Mouse (Mus musculus) intestine, embryonic 14.5 days (tissue): Measurements from ENCODE around the gene Fn1. TPM values are rescaled to one million over a fixed set of nuclear protein-coding genes. Genes with fewer than 3 reads are reported as not detected.

ENCODE experiments used
- ATAC-seq: fragments of 200-750 bp; cut with Nextera tagmentation; replicated peaks from 2 replicates; pipeline ENCODE4 v1.8.0; 2017; ENCODE audit warnings: low read depth, moderate number of reproducible peaks, moderate TSS enrichment, moderate library complexity; ENCODE audit not compliant: low FRiP score, low TSS enrichment
- DNase-seq: peaks from one replicate; pipeline ENCODE4 v3.0.0-alpha.2; 2018; ENCODE audit warnings: low spot score
- H3K27ac ChIP-seq: fragments of 300-500 bp; sonication (generic); 2 replicates; pipeline ENCODE4 v1.5.1; 2014; ENCODE audit warnings: low read depth, mild to moderate bottlenecking, control low read depth
- H3K27me3 ChIP-seq: fragments of 300-500 bp; sonication (generic); replicated peaks from 2 replicates; pipeline ENCODE4 v1.6.1; 2014; ENCODE audit warnings: low read length, control low read depth; ENCODE audit not compliant: control insufficient read depth, insufficient read depth
- H3K36me3 ChIP-seq: fragments of 300-500 bp; sonication (generic); 2 replicates; pipeline ENCODE4 v1.6.1; 2014; ENCODE audit warnings: low read length, control low read depth; ENCODE audit not compliant: control insufficient read depth, insufficient read depth
- H3K4me1 ChIP-seq: fragments of 300-500 bp; sonication (generic); replicated peaks from 2 replicates; pipeline ENCODE4 v1.6.1; 2014; ENCODE audit warnings: low read length, control low read depth, mixed read lengths; ENCODE audit not compliant: control insufficient read depth, insufficient read depth
- H3K4me2 ChIP-seq: fragments of 300-500 bp; sonication (generic); 2 replicates; pipeline ENCODE4 v1.6.1; 2014; ENCODE audit warnings: low read length
- H3K4me3 ChIP-seq: fragments of 300-500 bp; sonication (generic); 2 replicates; pipeline ENCODE4 v1.5.1; 2014; ENCODE audit warnings: low read depth, low read length, control low read depth, mixed read lengths
- H3K9ac ChIP-seq: fragments of 300-500 bp; sonication (generic); 2 replicates; pipeline ENCODE4 v1.6.1; 2014; ENCODE audit warnings: mild to moderate bottlenecking, low read length
- H3K9me3 ChIP-seq: fragments of 300-500 bp; sonication (generic); 2 replicates; pipeline ENCODE4 v1.6.1; 2016; ENCODE audit warnings: low read length, control low read depth; ENCODE audit not compliant: control insufficient read depth
- WGBS: fragments of 180-500 bp; shearing (Covaris S2); extraction: QIAGEN DNeasy Blood & Tissue Kit; methylation state at CpG from one replicate; pipeline ENCODE4 v1.1.7; 2014; 5-methylcytosine and 5-hydroxymethylcytosine counted together
- polyA plus RNA-seq: library from polyadenylated mRNA; unstranded; fragments of >200 nt; fragmentation: Nextera tagmentation; extraction: Ambion mirVana; gene quantifications from 2 replicates; pipeline ENCODE4 v1.2.1, GENCODE M21; 2014

Fn1 gene
- polyA plus RNA-seq, 1 experiment from 2014 or later = 115 TPM

GRCm38 (mm10) chr1:71580408-71580807 lies 72.6 kb downstream of the Fn1 start:
- whole genome bisulfite sequencing = 91% methylated on average over 12 of the region's 12 CpGs
- Histone ChIP-seq H3K9me3 (no peaks in the 10 kb centered on the region), H3K4me3 (no peak overlapping the region), H3K36me3 (peaks cover 61% of the 10 kb centered on the region), H3K27ac (no peak overlapping the region), H3K27me3 (no peaks in the 10 kb centered on the region), H3K4me1 (no peaks in the 10 kb centered on the region), H3K9ac (no peak overlapping the region), H3K4me2 (no peak overlapping the region)
- DNase-seq (no peak), ATAC-seq (no peak)

- Histone ChIP-seq H3K9me3 (no peaks in the 10 kb centered on the region), H3K4me1 (no peaks in the 10 kb centered on the region), H3K27ac (no peak overlapping the region), H3K36me3 (peaks cover 64% of the 10 kb centered on the region), H3K4me3 (no peak overlapping the region), H3K27me3 (no peaks in the 10 kb centered on the region), H3K9ac (no peak overlapping the region), H3K4me2 (no peak overlapping the region)
- WGBS = 83% methylated on average over 4 of the region's 4 CpGs
- ATAC-seq (no peak), DNase-seq (no peak)
These were observed 73.5 kb downstream of the Fn1 start for GRCm38 (mm10) chr1:71579526-71579925.

- no peak for ATAC-seq
- no peak overlapping the region for H3K4me3 ChIP-seq
- no peaks in the 10 kb centered on the region for H3K27me3 ChIP-seq
- H3K36me3 ChIP-seq = peaks cover 90% of the 10 kb centered on the region
- H3K4me1 ChIP-seq = no peaks in the 10 kb centered on the region
- no peak overlapping the region for H3K4me2 ChIP-seq
- H3K9me3 ChIP-seq = no peaks in the 10 kb centered on the region
- H3K27ac ChIP-seq = no peak overlapping the region
- no peak for DNase-seq
- 95% methylated on average over 6 of the region's 6 CpGs for WGBS
- no peak overlapping the region for H3K9ac ChIP-seq
These were observed 76.2 kb downstream of the Fn1 start for GRCm38 (mm10) chr1:71576837-71577236.

GRCm38 (mm10) chr1:71575987-71576386 lies 77.0 kb downstream of the Fn1 start:
- ATAC-seq (no peak), DNase-seq (no peak)
- Histone ChIP-seq H3K36me3 (peaks cover 95% of the 10 kb centered on the region), H3K4me2 (no peak overlapping the region), H3K4me3 (no peak overlapping the region), H3K27ac (no peak overlapping the region), H3K27me3 (no peaks in the 10 kb centered on the region), H3K4me1 (no peaks in the 10 kb centered on the region), H3K9me3 (no peaks in the 10 kb centered on the region), H3K9ac (no peak overlapping the region)
- WGBS = 94% methylated on average over 7 of the region's 7 CpGs

- Histone ChIP-seq H3K9ac (no peak overlapping the region), H3K36me3 (peaks cover 96% of the 10 kb centered on the region), H3K4me3 (no peak overlapping the region), H3K4me2 (no peak overlapping the region), H3K9me3 (no peaks in the 10 kb centered on the region), H3K27me3 (no peaks in the 10 kb centered on the region), H3K4me1 (no peaks in the 10 kb centered on the region), H3K27ac (no peak overlapping the region)
- no peak for ATAC-seq
- 87% methylated on average over 4 of the region's 4 CpGs for WGBS
- no peak for DNase-seq
These were observed 82.9 kb downstream of the Fn1 start for GRCm38 (mm10) chr1:71570116-71570515.

- no peaks in the 10 kb centered on the region for H3K27me3 ChIP-seq
- WGBS = 81% methylated on average over 16 of the region's 16 CpGs
- DNase-seq (no peak), ATAC-seq (no peak)
- H3K4me3 ChIP-seq = no peak overlapping the region
- no peaks in the 10 kb centered on the region for H3K9me3 ChIP-seq
- H3K9ac ChIP-seq = no peak overlapping the region
- no peaks in the 10 kb centered on the region for H3K4me1 ChIP-seq
- H3K27ac ChIP-seq = no peak overlapping the region
- peaks cover 97% of the 10 kb centered on the region for H3K36me3 ChIP-seq
- H3K4me2 ChIP-seq = no peak overlapping the region
These were observed 85.0 kb downstream of the Fn1 start for GRCm38 (mm10) chr1:71567884-71568605.

- no peak overlapping the region for H3K4me2 ChIP-seq
- H3K4me3 ChIP-seq = no peak overlapping the region
- 95% methylated on average over 7 of the region's 7 CpGs for WGBS
- no peak overlapping the region for H3K27ac ChIP-seq
- H3K9ac ChIP-seq = no peak overlapping the region
- no peaks in the 10 kb centered on the region for H3K4me1 ChIP-seq
- H3K9me3 ChIP-seq = peaks cover 7% of the 10 kb centered on the region; the same call in 1 of the 2 replicates
- ATAC-seq = no peak
- H3K36me3 ChIP-seq = peaks cover 87% of the 10 kb centered on the region
- no peak for DNase-seq
- no peaks in the 10 kb centered on the region for H3K27me3 ChIP-seq
These were observed 88.7 kb downstream of the Fn1 start for GRCm38 (mm10) chr1:71564291-71564690.

- Histone ChIP-seq H3K27ac (no peak overlapping the region), H3K27me3 (no peaks in the 10 kb centered on the region), H3K9ac (no peak overlapping the region), H3K4me3 (no peak overlapping the region), H3K36me3 (peaks cover 58% of the 10 kb centered on the region), H3K4me1 (no peaks in the 10 kb centered on the region), H3K4me2 (no peak overlapping the region), H3K9me3 (peaks cover 7% of the 10 kb centered on the region; the same call in 1 of the 2 replicates)
- WGBS = 96% methylated on average over 4 of the region's 4 CpGs
- no peak for ATAC-seq
- no peak for DNase-seq
These were observed 92.4 kb downstream of the Fn1 start for GRCm38 (mm10) chr1:71560626-71561025.
